Mouse (Mus musculus) CD4-positive, CD25-positive, alpha-beta regulatory T cell, adult 4 months (primary cell): ENCODE measurements around the gene Mrps27. TPM values are rescaled to one million over a fixed set of nuclear protein-coding genes. Genes with fewer than 3 reads are reported as not detected.

ENCODE experiments used
- ATAC-seq: one replicate; pipeline ENCODE4 v1.8.0; 2017
- polyA plus RNA-seq, 2 experiments: library from polyadenylated mRNA; unstranded; fragments of 100-300 nt; shearing (Covaris generic); gene quantifications; one replicate each; pipeline ENCODE4 v1.2.1; 2017

Mrps27 gene
- polyA plus RNA-seq, 2 experiments from 2014 or later = 31.0 to 48.0 TPM

DNA sequence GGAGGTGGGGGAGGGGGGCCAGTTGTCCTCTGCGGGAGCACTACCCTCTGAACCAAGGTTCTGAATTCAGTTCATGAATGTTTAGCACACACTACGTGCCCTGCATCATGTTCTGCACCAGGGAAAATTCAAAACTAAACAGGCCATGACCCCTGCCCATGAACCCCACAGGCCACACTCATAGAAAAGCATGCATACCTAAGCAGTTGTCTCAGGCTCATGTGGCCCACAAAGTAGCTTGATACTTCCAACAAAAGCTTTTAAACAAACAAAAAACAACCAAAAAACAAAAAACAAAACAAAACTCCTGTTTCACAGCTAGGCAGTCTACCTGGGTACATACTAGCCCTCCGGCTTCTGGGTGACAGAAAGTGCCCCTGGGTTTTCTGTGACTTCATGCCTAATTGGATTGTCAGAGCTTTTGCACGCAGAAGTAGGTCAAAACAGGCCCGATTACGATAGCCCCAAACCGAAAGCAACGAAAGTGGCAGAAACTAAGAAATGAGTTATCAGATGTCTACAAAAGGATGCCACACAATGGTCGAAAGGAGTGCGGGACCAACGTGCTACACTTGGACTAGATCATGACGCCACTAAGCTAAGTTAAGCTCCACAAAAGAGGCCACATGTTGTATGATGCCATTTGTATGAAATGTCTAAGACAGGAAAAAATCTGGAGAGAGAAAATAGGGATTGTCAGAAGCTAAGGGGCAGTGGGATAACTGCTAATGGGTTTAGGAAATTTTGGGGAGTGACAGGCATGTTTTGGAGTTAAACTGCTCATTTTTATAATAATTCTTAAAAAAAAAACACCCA is 98.1 kb downstream of the Mrps27 start:
- no peak for ATAC-seq

DNA sequence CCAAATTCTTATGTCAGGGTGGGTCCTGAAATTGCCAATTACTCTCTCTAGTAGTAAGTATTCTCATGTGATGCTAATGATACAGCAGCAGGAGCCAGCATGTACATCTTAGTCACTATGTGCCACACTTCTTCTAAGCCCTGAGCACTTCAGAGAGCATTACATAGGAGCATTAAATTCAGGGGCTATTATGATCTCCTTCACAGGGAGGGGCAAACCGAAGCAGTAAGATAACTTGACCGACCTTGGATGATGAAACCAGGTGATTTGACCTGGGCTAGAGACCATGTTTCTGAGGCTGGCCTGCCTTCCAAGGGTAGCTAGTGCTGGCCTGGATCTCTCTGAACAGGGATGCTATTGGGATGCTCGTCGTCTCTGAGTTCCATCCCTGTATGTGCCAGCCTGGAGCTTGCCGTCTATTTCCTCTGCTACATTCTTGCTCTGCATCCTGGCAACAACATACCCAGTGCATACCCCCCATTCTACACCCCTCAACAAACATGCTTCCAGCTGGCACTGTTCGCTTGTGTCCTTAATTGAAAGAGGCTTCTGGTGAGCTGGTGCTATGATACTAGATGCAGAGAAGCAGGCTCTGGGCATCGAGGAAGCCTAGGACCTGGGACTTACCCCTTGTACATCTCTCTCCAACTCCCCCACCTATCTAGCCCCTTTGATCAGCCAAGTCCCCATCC is 99.0 kb downstream of the Mrps27 start:
- ATAC-seq = no peak

DNA sequence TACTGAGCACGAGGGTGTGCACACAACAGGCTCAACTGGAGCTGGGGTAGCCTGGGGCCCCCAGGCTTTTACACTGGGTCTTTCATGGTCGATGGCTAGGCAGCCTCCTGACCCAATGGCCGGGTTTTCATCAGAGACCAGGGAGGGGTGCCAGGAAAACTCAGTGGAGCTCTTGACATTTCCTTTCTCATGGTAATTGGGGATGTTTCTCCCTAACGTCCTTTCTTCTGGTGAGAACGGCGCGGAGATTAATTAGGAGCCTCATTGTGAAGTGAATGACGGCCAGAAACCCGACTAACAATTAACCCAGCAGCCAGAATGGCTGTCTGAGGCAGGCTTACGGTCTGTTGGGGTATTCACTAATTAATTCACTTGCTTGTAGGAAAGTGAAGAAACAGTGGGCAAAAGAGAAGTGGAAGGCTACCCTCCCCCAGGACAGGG is 99.9 kb downstream of the Mrps27 start:
- ATAC-seq = no peak

DNA sequence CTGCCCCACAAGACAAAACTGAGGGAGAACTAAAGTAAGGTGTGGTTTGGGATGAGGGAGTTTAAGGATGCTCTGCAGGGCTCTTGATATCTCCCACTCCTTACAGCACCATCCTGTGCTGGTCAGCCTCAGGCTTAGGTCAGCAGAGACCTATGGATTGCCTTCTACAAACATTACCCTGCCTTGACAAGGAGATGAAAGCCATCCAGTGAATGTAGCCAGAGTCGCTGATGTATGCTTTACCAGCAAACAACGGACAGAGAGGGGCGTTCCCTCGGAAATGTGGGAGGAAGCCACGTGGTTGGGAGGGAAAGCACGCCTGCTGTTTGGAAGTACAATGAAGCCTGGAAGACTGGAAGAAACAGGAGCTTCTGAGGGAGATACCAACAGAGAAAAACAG is 100.3 kb downstream of the Mrps27 start:
- no peak for ATAC-seq

DNA sequence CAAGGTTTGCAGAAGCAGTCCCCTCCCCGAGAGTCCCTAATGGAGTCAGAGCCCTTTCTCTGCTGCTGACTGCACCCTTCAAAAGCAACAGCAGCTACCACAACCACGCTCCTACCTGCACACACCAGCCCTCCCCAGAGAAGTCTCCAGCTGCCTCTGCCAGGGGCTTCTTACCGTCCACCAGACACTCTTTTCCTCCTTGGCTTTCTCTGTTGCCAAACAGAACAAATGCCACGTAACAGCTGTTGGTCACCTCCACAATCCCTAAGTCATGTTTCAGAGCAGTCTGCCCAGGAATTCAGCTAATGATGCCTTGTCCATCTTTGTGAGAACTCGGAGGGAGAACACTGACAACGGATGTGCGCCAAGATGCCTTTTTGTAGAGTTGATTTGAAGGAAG is 102.4 kb downstream of the Mrps27 start:
- ATAC-seq = no peak

DNA sequence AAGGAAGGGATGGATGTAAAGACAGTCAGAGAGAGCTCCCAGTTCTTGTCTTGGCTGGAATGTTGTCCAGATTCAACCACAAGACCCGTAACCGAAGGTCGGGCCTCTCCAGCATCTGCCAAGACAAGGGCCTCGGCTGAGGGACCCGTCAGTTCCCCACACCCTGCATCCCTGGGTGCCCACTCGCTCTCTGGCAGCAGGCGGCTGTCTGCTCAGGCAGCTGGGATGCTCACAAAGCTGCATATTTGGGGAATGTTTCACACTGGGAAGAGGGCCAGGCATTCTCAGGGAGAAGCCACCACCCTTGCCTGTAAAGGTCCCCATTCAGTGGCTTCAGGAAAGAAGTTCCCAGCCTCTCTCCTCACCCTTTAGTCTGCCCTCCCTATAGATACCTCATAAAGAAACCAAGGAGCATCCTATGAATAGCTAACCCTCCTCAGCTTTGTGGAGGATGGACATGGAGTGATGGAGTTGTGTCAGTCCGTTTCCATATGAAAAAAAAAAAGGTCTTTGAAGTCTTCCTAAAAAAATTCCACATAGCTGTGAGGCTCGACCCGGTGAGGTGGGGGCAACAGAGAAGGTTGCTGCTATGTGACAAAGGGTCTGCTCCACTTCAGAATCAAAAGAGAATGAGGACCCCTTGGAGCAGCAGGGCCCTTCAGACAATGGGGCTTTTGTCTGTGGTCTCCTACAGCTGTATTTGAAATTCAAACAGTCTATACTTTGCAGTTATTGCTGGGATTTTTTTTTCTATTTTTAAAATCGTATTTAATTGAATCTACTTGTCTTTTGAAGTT is 103.0 kb downstream of the Mrps27 start:
- no peak for ATAC-seq

DNA sequence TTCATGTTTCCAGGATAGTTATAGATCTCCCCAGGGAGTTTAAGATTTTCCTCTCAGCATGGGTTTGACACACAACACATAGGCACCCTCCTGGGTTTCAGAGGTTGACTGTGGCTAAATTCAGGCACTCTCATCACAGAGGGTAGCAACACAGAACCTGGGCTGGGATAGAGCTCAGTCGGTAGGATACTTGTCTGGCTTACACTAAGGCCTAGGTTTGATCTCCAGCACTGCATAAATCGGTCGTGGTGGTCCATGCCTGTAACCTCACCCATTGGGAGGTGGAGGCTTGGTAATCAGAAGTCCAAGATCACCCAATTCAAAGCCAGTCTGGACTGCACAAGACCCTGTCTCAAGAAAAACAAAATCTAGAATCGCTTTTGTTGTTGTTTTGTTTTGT is 103.7 kb downstream of the Mrps27 start:
- ATAC-seq = no peak

DNA sequence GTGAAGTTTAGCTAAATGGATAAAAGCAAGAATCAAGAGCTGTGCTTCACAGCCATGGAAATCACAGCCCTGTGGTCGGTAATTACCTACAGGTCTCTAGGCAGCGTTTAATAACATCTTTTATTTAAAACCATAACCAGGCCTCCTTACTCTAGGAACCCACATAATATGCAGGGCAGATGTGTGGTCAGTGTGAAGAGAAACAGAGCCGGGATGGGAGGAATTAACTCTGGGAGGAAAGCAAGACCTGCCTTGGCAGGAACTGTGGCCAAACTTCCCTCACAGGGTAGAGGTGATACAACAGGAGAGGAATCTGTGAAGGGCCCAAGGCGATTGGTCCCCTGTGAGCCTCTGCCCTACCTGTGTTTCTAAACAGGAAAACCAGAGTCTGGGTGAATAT is 105.0 kb downstream of the Mrps27 start:
- ATAC-seq = no peak

DNA sequence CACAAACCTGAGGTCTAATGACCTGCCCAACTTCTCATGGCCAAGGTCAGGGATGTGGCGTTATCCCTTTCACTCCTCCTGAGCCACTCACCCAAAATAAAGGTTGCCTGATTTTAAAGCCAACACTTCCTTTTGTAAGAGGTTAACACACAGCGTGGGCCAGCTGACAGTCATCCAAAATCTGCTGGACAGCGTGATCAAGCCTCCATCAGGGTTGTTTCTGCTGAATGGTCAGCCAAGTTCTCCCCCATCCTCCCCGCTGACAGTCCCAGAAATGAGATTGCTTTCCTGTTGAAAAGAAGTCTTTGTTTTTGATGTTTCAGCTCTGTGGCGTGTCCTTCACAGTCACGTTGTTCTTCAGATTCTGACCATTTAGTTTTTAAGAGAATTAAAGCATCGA is 106.2 kb downstream of the Mrps27 start:
- no peak for ATAC-seq

DNA sequence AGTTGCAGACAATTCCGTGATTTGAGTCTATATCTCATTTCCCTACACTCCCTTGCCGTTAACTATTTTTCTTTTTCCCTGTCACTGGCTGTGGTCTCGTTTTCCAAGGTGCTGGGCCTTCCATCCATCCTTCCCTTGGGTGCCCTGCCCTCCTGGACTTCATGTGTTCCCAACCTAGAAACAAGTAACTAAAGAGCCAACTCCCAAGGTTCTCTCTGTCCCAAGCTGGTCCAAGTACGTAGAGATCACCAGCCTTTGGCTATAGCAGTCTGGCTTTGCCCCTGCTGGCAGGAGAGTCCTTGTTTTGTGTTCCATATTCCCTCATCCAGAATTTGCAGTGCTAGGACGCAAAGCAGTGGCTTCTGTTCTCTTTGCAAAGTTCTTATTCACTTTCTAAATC is 106.7 kb downstream of the Mrps27 start:
- ATAC-seq = no peak

DNA sequence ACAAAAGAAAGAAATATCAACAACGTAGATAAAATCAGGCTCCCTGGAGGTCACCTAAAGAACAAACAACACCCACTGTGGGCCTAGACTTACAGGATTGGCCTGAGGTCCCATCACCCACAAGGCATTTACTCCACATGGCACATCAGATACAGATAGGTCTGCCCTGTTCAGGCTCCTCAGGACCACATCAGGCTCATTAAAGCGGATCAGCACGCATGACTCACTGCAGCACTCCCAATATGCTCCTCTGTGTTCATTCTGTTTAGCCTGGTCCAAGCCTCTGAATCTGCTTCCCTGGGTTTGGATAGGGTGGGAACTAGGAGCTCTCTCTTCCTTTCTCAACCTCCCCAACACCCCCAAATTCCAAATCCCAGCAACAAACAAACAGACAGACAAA is 107.9 kb downstream of the Mrps27 start:
- ATAC-seq = no peak

DNA sequence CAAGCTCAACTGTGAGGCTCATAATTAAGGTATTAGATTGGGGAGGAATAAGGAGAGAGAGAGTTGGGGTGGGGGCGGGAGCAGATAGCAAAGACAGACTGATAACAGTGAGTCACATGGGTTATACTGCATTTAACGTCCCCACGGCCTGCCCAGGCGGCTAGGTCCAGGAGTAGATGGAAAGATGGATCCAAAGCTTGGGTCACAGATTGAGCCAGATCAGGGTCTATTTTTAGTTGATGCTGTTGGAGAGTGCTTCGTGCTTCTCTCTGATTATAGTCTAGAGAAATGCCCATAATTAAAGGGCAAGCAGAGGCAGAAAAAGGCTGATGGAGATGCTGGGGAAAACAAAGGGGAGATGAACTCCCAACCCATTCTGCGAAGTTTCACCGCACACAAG is 110.4 kb downstream of the Mrps27 start:
- ATAC-seq = no peak

DNA sequence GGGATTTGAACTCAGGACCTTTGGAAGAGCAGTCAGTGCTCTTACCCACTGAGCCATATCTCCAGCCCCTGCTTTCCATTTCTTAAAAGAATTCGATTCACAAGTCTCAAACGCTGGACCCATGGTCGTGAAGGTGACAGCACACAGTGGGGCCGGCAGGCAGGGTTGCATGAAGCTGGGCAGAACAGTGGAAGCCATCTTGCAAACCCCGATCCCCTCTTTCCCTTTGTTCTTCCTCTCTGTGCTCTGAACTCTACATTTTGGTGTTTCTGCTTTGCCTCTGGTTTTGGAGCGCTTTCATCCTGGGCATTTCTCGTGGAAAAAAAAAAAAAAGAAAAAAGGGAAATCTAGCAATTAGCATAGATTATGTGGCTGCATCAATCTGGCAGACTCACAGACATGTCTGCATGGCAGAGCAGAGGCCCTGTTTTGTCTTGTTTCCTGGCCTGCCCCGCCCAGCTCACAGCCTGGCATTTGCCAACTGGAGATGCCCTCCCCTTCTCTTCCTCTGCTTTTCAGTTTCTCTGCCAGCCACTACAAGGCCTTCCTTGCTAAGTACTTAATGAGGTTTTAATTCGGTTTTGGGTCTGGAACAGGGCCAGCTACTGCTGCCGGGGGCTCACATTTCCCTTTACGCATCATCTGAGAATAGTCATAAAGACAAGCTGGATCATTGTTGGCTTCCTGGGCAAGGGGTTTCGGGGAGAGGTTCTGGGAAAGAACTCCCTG is 114.2 kb downstream of the Mrps27 start:
- ATAC-seq = no peak

DNA sequence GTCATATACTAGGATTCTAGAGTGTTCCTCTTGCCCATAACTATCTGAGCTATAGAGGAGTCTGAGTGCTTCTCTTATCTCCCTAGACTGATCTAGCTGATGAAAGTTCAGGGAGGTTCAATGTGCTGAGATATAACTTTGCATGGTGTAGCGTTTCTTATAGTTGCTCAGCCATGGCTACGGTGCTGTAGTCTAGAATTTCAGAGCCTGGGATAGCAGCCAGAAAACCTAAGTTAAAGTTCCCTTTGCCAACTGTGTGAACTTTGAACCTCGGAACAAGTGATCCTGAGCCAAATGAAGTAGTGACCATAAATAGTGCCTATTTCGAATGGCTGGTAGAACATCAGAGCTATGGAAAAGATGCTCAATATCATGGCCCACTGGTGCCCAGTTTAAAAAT is 115.0 kb downstream of the Mrps27 start:
- ATAC-seq = no peak

DNA sequence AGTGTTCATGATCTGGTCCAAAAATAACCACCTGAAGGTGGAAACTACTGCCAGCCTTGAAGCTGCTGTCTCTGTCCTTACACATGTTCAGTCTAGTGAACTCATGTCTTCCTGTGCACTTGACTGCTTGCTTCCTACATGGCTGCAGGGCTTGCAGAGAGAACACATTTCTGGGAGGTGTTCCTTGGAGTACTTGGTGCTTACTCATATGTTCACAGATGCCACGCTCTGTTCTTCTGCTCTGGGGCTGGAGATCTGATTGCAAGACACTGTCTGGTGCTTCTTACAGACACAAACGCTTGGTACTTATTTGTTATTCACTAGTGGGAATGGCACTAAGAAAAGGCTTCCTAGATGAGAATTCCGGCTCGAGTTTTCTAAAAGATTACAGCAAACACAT is 117.3 kb downstream of the Mrps27 start:
- ATAC-seq = no peak

DNA sequence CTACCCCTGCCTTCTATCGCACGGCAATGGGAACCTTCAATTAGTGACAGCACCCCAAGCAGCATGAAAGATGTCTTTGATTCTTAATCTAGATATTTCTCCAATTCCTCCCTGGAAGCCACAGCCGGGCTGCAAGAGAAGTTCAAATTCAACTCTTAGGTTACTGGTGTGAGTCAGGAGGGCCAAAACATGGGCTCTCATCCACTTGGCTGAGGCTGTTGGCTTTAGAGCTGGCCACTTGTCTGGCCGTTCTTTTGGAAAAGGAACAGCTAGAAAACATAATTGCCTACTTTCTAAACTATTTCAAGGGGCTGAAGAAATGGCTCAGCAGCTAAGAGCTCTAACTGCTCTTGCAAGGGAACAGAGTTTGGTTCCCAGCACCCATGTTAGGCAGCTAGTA is 120.0 kb downstream of the Mrps27 start:
- ATAC-seq = no peak

Other genes starting within 250 kb of the Mrps27 start
- gene Zfp366, start 160.0 kb upstream of the Mrps27 start, polyA plus RNA-seq = under 1 TPM in 1 of 2 experiments, not detected in 1; 0.09 TPM
- 10 to 100 TPM; 62.9 to 72.4 TPM for gene Ptcd2, start 81 bp upstream of the Mrps27 start, polyA plus RNA-seq
- gene Map1b, start 171.8 kb downstream of the Mrps27 start, polyA plus RNA-seq = under 1 TPM; 0.16 to 0.26 TPM